Mouse (Mus musculus): Measurements from ENCODE around the gene Sh3d19. TPM values are rescaled to one million over a fixed set of nuclear protein-coding genes. Genes with fewer than 3 reads are reported as not detected.
A peak's percentile ranks its signal among the peaks of the same experiment; 100 is the strongest.

Gene Sh3d19
- total RNA-seq (2021), result 10 to 100 TPM; 23.0 to 32.4 TPM

DNA sequence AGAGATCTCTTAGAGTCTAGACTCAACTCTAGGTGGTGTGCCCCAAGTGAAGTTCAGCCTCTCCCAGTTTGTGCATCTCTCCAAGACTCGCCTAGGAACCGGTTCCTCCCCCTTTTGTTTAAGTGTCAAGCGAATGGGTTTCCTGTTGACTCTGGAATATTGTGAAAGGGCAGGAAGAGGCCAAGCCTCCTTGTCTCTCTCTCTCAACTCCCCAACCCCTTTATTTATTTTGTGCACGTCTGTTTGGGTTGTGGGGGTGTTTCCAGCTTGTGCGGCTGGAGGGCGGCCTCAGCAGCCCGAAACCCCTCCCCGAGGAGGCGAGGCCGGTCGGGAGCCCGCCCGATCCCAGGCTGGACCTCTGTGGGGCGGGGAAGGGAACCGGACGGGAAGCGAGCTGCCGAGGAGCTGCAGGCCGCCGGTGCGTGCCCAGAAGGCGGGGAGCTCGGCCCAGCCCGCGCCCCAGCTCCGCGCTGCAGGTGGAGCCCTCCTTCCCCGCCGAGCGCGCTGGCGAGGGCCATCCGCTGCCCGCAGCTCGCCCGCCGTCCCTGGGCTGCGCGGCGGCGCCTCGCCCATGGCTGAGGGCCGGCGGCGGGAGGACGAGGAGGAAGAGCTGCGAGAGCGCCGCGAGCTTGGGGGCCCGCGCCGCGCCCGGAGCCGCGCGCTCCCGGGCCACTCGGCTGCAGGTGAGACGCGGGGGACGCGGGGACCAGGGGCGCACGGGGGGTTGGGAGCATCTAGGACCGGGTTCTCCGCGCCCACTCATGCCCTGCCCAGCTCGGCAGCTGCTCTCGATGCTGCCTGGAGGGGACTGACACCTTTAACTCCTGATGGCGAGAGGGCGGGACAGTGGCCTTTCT lies at the start of gene Sh3d19:
Sh3d19 (plus strand) TSS at position 368 of the 857 bp plus-strand sequence.
- peak; percentile 78 to 85 for DNase-seq
- intact Hi-C loops (cut with DNase I), result no loop called here

- intact Hi-C loops (cut with DNase I), result loop anchor here (5.0 kb wide), 3 partner anchors 205 to 1000 kb away; no protein-coding TSS in a partner anchor
- DNase-seq, result peak; percentile 12 to 28
Observed at GRCm38 (mm10) chr3:85922331-85922730, 48.6 kb upstream of the Sh3d19 start.

- intact Hi-C loops (cut with DNase I), result loop anchor here (5.0 kb wide), 3 partner anchors 204 to 1001 kb away; no protein-coding TSS in a partner anchor
Observed at GRCm38 (mm10) chr3:85923343-85923742, 47.6 kb upstream of the Sh3d19 start.

DNA sequence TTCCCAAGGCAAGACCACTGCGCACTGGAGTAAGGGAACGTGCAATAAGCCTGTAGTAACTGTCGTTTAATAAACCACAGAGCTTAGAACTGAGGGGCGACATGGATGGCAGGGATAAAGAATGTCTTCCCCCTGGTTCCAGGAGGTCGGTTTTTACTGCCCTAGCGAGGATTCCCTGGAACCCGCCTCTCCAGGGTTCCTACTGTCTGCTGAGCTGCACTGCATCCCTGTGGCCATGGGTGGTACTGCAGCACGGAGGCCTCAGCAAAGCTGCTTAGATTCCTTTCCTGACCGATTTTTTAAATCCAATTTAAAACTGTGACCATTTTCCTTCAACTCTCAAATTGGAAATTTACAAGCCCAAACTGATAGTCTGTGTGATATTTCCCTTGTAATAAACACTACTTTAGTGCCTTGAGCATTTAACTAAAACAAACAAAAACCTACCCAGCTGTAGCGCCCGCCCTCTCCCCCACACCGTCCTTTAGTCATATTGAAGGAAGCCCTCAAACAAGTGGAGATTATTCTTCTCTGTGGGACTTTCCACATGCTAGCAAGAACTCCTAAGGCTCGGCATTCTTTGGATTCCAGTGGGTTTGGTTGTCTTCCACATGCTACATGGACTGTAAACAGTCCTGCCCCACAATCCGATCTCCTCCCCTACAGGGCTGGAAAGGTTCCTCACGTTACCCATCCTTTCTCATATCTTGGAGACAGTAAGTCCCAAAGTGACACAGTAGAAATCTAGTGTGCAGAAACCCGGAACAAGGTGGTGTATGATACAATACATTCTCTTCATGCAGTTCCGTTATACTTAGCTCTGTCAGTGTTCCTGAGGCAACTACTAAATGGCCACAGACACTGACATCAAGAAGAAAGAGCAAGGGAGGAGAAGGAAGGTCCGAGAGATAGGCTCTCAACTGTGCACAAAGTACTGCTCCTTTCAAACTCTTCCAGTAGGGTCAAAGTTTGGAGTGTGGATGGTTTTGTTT lies 46.7 kb upstream of the Sh3d19 start:
- intact Hi-C loops (cut with DNase I), result loop anchor here (1.0 to 5.0 kb wide), 4 partner anchors 203 to 1002 kb away; no protein-coding TSS in a partner anchor
- peak; percentile 77 to 90 for DNase-seq

More at GRCm38 (mm10) chr3:85923343-85923742, 47.6 kb upstream of the Sh3d19 start:
- no peak for DNase-seq

DNA sequence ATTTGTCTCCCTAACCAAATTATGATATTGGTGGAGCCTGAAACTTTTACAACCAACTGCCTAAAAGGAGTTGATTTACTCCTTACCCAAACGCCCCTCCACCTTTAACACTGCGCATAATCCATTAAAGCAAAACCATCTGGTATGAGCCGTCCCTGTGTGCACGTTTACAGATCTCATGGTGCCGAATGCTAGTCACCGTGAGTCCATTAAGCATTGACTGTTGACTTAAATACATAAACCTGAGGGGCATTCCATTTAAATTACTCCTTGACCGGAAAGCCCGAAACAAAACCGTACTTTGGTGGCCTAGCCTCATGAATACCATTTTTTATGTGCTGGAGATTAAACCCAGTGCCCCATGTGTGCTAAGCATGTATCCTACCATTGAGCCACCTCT lies 43.6 kb upstream of the Sh3d19 start:
- intact Hi-C loops (cut with DNase I), result no loop called here
- DNase-seq, result no peak

- intact Hi-C loops (cut with DNase I), result no loop called here
Observed at GRCm38 (mm10) chr3:85928140-85928611, 42.7 kb upstream of the Sh3d19 start.

DNA sequence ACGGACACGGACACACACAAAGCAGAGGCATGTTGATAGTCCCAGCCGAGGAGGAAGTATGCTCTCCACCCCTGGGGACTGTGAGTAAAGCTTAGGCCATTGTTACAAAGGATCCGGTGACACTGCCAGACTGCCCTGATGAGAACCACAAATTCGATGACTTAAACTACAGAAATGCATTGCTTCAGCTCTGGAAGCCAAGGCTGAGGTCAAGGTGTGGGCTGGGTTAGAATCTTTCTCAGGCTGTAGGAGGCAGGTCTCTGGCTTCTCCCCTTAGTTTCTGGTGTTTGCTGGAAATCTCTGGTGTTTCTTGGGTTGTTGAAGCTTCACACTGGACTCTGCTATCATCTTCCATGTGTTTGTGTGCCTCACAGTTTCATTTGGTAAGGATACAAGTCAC lies 41.2 kb upstream of the Sh3d19 start:
- DNase-seq, result no peak
- intact Hi-C loops (cut with DNase I), result no loop called here

More at GRCm38 (mm10) chr3:85928140-85928611, 42.7 kb upstream of the Sh3d19 start:
- DNase-seq, result peak in 1 of 2 experiments; percentile 18

DNA sequence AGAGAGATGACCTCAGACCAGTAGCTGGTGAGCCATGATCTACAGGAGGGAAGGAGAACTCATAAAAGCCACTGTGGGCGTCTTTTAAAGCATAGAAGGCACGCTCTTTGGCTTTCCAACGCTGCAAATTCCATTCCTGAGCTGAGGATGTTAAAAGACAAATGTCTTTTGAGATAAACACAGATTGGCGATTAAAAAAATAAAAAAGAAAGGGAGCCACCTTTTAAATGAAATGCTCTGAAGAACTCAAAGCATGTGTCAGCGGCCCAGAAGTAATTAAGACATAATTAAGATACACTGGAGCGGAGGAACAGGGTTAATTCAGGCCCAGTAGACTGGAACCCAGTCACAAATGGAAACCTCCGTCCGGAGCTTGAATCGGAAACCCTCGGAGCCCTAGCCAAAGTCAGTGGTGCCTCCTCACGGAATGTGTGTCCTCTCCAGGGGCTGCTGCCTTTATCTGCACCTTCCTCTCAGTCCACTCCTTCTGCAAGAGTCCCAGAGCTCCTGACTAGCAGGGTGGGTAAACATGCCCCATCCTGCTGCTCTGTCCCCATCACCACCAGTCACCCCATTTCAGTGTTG lies 40.1 kb upstream of the Sh3d19 start:
- no peak for DNase-seq
- intact Hi-C loops (cut with DNase I), result no loop called here

DNA sequence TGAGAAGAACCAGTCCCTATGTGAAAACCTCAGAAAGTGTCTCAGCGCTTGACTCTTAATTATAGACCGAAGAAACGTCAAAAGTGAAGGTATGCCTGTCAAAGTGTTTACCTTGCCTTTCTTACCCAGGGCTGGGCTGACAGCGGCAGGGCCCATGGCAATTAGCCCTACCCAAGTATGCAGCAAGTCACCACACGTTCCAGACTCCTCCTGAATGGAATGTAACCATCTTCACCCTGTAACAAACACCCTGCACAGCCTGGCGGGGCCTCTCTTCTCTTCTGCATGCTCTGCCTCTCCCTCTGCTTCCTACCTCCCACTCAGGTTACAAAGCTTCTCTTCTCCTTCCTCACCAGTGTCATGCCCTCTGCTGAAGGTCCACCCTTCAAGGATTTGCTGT lies 39.0 kb upstream of the Sh3d19 start:
- no peak for DNase-seq
- intact Hi-C loops (cut with DNase I), result no loop called here

- intact Hi-C loops (cut with DNase I), result no loop called here
- no peak for DNase-seq
Observed at GRCm38 (mm10) chr3:85933586-85933985, 37.3 kb upstream of the Sh3d19 start.

- DNase-seq, result no peak
- intact Hi-C loops (cut with DNase I), result no loop called here
Observed at GRCm38 (mm10) chr3:85950914-85951313, 20.0 kb upstream of the Sh3d19 start.

DNA sequence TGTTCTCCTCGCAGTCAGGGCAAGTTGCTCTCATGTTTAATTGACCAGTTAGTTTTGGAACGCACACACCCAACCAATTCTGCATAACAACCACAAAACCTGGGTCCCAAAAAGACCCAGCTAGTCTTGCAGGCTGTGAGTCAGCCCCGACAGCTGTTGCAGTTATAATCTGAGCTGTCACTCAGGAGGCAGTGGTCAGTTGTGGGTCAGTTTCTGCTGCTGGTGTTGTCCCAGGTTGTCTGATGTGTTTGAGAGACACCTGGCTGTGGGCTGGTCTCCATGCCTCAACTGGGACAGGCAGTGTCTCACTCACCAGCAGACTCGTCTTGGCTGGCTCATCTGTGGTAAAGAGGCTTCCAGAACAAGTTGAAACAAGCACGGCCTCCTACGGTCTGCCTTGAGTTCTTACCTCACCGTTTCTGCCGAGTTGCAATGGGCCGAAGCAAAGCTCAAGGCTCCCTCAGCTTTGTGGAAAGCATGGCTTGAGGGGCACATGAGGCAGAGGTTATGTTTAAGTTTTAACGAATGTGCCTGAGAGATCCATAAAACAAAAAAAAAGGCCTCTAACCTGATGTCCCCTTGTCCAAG lies 18.1 kb upstream of the Sh3d19 start:
- intact Hi-C loops (cut with DNase I), result no loop called here
- DNase-seq, result no peak

DNA sequence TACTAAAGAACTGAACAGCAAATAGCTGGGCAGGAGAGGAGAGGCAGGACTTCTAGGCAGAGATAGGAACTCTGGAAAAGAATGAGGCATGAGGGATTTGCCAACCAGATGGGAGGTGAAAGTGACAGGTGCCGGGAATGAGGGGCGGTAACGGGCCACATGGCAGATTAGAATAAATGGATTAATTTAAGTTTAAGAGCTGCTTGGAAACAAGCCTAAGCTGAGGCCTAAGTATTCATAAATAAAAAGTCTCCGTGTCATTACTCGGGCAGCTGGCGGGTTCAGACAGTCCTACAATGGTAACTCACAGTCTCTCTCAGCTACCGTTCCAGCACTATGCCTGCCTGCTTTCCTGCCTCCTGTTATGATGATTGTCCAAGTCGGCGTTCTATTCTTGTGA lies 15.6 kb upstream of the Sh3d19 start:
- intact Hi-C loops (cut with DNase I), result no loop called here
- no peak for DNase-seq

DNA sequence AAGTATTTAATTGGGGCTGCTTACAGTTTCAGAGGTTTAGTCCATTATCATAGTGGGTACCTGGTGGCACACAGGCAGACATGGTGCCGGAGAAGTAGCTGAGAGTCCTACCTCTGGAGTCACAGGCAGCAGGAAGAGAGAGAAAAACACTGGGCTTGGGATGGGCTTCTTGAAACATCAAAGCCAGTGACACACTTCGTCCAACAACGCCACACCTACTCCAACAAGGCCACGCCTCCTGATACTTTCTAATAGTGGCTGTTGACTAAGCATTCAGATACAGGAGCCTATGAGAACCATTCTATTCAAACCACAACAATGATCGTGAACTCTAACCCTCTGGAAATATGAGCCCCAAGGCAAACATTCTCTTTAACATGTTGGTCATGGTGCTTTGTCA lies 15.2 kb upstream of the Sh3d19 start:
- intact Hi-C loops (cut with DNase I), result no loop called here
- DNase-seq, result no peak

DNA sequence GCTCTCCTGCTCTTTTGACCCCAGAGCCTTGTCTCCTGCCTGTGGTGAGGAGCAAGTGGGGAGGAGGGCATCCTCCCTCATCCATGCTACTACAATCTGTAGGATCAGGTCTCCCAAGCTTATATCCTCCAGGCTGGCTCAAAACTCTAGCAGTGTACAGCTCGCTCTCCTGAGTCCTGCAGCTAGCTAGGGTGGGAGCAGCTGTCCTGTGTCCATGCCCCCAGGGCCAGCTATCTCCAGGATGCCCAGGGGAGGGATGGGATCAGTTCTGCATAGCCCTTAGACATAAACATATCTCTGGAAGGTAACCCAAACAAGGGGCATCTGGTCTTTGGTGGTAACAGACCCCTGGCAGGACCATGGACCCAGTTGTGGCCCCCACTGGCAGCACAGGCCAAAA lies 11.2 kb upstream of the Sh3d19 start:
- intact Hi-C loops (cut with DNase I), result no loop called here
- DNase-seq, result no peak

GRCm38 (mm10) chr3:85961134-85961533 lies 9.8 kb upstream of the Sh3d19 start:
- no peak for DNase-seq
- intact Hi-C loops (cut with DNase I), result no loop called here

GRCm38 (mm10) chr3:85965479-85965878 lies 5.4 kb upstream of the Sh3d19 start:
- intact Hi-C loops (cut with DNase I), result no loop called here
- DNase-seq, result no peak

GRCm38 (mm10) chr3:85969040-85969439 lies 1.9 kb upstream of the Sh3d19 start:
- intact Hi-C loops (cut with DNase I), result no loop called here
- DNase-seq, result no peak

DNA sequence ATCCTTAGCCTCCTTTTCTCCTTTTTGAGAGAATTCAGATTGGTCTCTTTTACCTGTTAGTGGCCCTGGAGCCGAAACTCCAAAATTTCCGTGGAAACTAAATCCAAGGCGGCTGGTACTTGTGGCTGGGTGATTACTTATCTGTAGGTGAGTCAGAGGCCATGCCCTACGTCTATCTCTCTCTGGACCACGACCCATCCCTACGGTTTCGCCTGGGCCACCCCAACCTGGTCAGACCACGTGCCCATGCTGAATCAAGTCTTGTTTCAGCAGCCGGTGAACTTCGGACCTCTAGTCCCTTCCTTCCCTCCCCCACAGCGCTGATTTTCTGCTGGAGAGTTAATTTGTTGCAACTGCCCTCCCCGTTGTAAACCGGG lies 678 bp downstream of the Sh3d19 start:
- peak in 1 of 2 experiments; percentile 4 for DNase-seq

More for the DNA sequence above, 678 bp downstream of the Sh3d19 start:
- intact Hi-C loops (cut with DNase I), result no loop called here
